Mouse (Mus musculus) liver, embryonic 14.5 days (tissue): ENCODE measurements around the gene Pcyt1a. TPM values are rescaled to one million over a fixed set of nuclear protein-coding genes. Genes with fewer than 3 reads are reported as not detected.

Experiments used
- ATAC-seq: fragments of 200-750 bp; cut with Nextera tagmentation; 2 replicates; pipeline ENCODE4 v1.8.0; 2017; ENCODE audit warnings: moderate number of reproducible peaks, mild to moderate bottlenecking, moderate library complexity; ENCODE audit not compliant: insufficient read depth
- DNase-seq, 3 experiments: peaks; one replicate each; pipeline ENCODE4 v3.0.0-alpha.2; 2012 to 2013; ENCODE audit warnings: low read depth in 3 of 3, low spot score in 3 of 3
- H3K27ac ChIP-seq: fragments of 300-500 bp; sonication (generic); 2 replicates; pipeline ENCODE4 v1.5.1; 2014; ENCODE audit warnings: moderate library complexity, mild to moderate bottlenecking, control low read depth, inconsistent platforms
- H3K27me3 ChIP-seq: fragments of 300-500 bp; sonication (generic); 2 replicates; pipeline ENCODE4 v1.6.1; 2014; ENCODE audit warnings: mild to moderate bottlenecking, low read length, moderate library complexity; ENCODE audit not compliant: control insufficient read depth, insufficient read depth
- H3K36me3 ChIP-seq: fragments of 300-500 bp; sonication (generic); replicated peaks from 2 replicates; pipeline ENCODE4 v1.6.1; 2014; ENCODE audit warnings: low read depth; ENCODE audit not compliant: control insufficient read depth, insufficient read depth
- H3K4me1 ChIP-seq, 2 experiments: fragments of 200-500 bp in 1 of 2; fragments of 300-500 bp in 1 of 2; sonication (generic) in 1 of 2; replicated peaks; 2 replicates each; pipeline ENCODE4 v1.6.1; 2012 to 2014; ENCODE audit warnings: antibody characterized with exemption in 1 of 2, inconsistent platforms in 1 of 2, low read length in 1 of 2; ENCODE audit not compliant: control insufficient read depth in 2 of 2, insufficient read depth in 2 of 2
- H3K4me2 ChIP-seq: fragments of 300-500 bp; sonication (generic); 2 replicates; pipeline ENCODE4 v1.6.1; 2014; ENCODE audit warnings: low read depth, mild to moderate bottlenecking, control low read depth, moderate library complexity
- H3K4me3 ChIP-seq, 2 experiments: fragments of 200-500 bp in 1 of 2; fragments of 300-500 bp in 1 of 2; sonication (generic) in 1 of 2; 2 replicates each; pipeline ENCODE4 v1.5.1; 2012 to 2014; ENCODE audit warnings: low read depth in 2 of 2, low read length in 2 of 2, mild to moderate bottlenecking in 2 of 2, control low read depth in 1 of 2, inconsistent platforms in 1 of 2, moderate library complexity in 1 of 2; ENCODE audit not compliant: insufficient read depth in 1 of 2
- H3K9ac ChIP-seq: fragments of 300-500 bp; sonication (generic); replicated peaks from 2 replicates; pipeline ENCODE4 v1.6.1; 2014; ENCODE audit warnings: mild to moderate bottlenecking, control low read depth, moderate library complexity
- H3K9me3 ChIP-seq: fragments of 300-500 bp; sonication (generic); 2 replicates; pipeline ENCODE4 v1.6.1; 2016; ENCODE audit warnings: low read length, mixed read lengths; ENCODE audit not compliant: control insufficient read depth
- CTCF ChIP-seq: IDR thresholded peaks from 2 replicates; pipeline ENCODE4 v1.5.1; 2016; ENCODE audit warnings: antibody characterized with exemption, low read depth, control low read depth
- EP300 ChIP-seq: IDR thresholded peaks from 2 replicates; pipeline ENCODE4 v1.6.1; 2016; ENCODE audit warnings: antibody characterized with exemption, low read depth
- WGBS: fragments of 180-500 bp; shearing (Covaris S2); extraction: QIAGEN DNeasy Blood & Tissue Kit; methylation state at CpG from one replicate; pipeline ENCODE4 v1.1.7; 2014; ENCODE audit not compliant: insufficient replicate concordance; 5-methylcytosine and 5-hydroxymethylcytosine counted together
- polyA plus RNA-seq, 2 experiments: library from polyadenylated mRNA; depleted of rRNA in 1 of 2; stranded (reverse) in 1 of 2; unstranded in 1 of 2; fragments of >200 nt; fragmentation: Nextera tagmentation in 1 of 2; extraction: Ambion mirVana in 1 of 2; gene quantifications; 2 replicates each; pipeline versions ENCODE4 v1.2.1 to v1.2.3; 2012 to 2014

Pcyt1a gene
- polyA plus RNA-seq, 2 experiments, result 16.3 to 40.3 TPM

DNA sequence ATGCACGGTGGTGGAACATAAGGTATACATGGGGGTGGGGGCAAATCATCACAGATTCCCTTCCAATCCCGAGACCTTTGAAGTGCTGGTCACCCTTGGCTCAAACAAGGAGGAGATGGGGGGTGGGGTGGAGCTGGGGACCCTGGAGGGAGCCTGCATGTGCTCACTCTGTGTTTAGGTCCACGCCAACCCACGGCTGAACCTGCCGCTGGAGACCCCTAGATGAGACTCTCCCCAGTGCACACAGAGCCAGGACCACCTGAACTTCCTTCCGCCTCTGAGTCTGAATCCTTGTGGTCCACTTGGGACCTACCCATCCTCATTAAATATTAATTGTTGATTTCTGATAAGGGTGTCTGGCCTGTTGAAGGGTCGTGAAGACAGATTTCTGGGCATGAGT lies 76.1 kb downstream of the Pcyt1a start:
- Histone ChIP-seq H3K27ac (peak overlapping the region; percentile 81), H3K4me1 (peaks cover 44 to 47% of the 10 kb centered on the region in 2 experiments), H3K27me3 (no peaks in the 10 kb centered on the region), H3K4me2 (peak overlapping the region; percentile 37), H3K36me3 (no peaks in the 10 kb centered on the region), H3K9ac (peak overlapping the region; percentile 52), H3K9me3 (no peaks in the 10 kb centered on the region), H3K4me3 (no peak overlapping the region)
- no peak for DNase-seq
- 67% methylated on average over 7 of the region's 7 CpGs for WGBS
- TF ChIP-seq EP300, result no peak
- no peak for TF ChIP-seq CTCF
- ATAC-seq, result no peak

DNA sequence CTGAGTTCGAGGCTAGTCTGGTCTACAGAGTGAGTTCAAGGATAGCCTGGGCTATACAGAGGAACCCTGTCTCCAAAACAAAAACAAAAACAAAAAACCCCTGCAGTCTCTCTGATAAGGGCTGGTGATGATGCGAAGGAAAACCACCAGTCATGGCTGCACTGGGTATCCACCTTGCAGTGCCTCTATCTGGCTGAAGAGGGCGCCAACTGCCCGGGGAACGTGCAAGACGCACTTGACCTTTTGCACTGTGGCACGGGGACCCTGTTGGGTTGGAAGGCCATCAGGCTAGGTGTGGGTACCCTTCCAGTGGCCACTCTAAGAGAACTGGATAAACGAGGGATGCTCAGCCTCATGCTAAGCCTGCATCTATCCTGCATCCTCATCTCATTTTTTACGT lies 76.7 kb downstream of the Pcyt1a start:
- H3K4me2 ChIP-seq, result peak overlapping the region; percentile 96
- TF ChIP-seq EP300 (peak; percentile 79), CTCF (peak; percentile 100)
- ATAC-seq, result peak; percentile 7
- peak overlapping the region; percentile 100 for H3K27ac ChIP-seq
- DNase-seq, result peak; percentile 87 to 91 (median 89)
- peaks cover 50 to 52% of the 10 kb centered on the region in 2 experiments for H3K4me1 ChIP-seq
- no peaks in the 10 kb centered on the region for H3K9me3 ChIP-seq
- no peaks in the 10 kb centered on the region for H3K36me3 ChIP-seq
- WGBS, result 12% methylated on average over 9 of the region's 9 CpGs
- peak overlapping the region; percentile 49 to 59 for H3K4me3 ChIP-seq
- no peaks in the 10 kb centered on the region for H3K27me3 ChIP-seq
- H3K9ac ChIP-seq, result peak overlapping the region; percentile 87

DNA sequence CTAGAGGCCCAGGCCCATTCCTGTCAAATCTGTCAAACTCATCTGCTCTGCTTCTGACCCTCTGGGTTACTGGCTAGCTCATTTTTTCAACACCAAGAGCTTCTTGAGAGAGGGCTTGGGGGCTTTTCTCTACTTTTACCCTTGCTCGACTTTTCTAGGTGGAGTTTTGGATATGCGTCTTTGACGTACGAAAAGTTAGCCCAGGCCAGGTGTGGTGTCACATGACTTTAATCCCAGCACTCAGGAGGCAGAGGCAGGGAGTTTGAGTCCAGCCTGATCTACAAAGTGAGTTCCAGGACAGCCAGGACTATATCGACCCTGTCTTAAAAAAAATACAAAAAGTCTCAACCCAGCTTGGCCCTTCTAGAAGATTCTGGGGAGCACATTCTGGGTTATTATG lies 77.3 kb downstream of the Pcyt1a start:
- peaks cover 56 to 58% of the 10 kb centered on the region in 2 experiments for H3K4me1 ChIP-seq
- H3K4me2 ChIP-seq, result peak overlapping the region; percentile 96
- peak overlapping the region; percentile 49 to 59 for H3K4me3 ChIP-seq
- H3K27ac ChIP-seq, result peak overlapping the region; percentile 100
- no peak for DNase-seq
- H3K36me3 ChIP-seq, result no peaks in the 10 kb centered on the region
- ATAC-seq, result no peak
- no peaks in the 10 kb centered on the region for H3K27me3 ChIP-seq
- 40% methylated on average over 5 of the region's 5 CpGs for WGBS
- no peaks in the 10 kb centered on the region for H3K9me3 ChIP-seq
- H3K9ac ChIP-seq, result peak overlapping the region; percentile 87
- TF ChIP-seq CTCF, result no peak
- no peak for TF ChIP-seq EP300

DNA sequence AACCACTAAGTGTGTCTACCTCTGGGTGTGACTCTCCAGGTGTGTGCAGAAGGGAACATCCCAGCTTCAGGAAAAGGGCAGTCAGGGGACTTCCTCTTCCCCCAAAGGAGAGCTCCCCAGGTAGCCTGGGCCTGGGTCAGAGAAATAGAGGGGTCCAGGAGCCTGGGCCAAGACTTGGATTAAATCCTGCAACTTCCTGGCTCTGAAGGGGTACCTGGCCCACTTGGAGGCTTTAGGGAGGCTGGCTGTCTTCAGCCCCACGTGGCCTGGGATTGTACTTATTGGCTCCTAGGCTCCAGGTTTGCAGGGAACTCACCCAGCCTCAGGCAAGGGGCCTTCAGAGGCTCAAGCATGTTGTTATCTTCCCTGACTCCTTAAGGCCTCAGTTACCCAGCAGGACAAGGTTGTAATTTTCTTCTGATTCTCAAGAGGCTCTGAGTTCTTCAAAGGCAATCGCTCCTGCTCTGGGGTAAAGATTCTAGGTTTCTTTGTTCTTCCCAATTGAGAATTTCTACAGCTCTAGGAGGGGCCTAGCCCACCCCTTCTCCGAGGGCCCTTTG lies 77.9 kb downstream of the Pcyt1a start:
- 13% methylated on average over 3 of the region's 3 CpGs for WGBS
- DNase-seq, result peak in 1 of 3 experiments; percentile 67
- H3K4me3 ChIP-seq, result peak overlapping the region; percentile 49 to 59
- H3K27me3 ChIP-seq, result no peaks in the 10 kb centered on the region
- H3K36me3 ChIP-seq, result no peaks in the 10 kb centered on the region
- TF ChIP-seq CTCF, result no peak
- peaks cover 62 to 64% of the 10 kb centered on the region in 2 experiments for H3K4me1 ChIP-seq
- peak overlapping the region; percentile 87 for H3K9ac ChIP-seq
- H3K4me2 ChIP-seq, result peak overlapping the region; percentile 96
- H3K9me3 ChIP-seq, result no peaks in the 10 kb centered on the region
- peak overlapping the region; percentile 100 for H3K27ac ChIP-seq
- ATAC-seq, result no peak

DNA sequence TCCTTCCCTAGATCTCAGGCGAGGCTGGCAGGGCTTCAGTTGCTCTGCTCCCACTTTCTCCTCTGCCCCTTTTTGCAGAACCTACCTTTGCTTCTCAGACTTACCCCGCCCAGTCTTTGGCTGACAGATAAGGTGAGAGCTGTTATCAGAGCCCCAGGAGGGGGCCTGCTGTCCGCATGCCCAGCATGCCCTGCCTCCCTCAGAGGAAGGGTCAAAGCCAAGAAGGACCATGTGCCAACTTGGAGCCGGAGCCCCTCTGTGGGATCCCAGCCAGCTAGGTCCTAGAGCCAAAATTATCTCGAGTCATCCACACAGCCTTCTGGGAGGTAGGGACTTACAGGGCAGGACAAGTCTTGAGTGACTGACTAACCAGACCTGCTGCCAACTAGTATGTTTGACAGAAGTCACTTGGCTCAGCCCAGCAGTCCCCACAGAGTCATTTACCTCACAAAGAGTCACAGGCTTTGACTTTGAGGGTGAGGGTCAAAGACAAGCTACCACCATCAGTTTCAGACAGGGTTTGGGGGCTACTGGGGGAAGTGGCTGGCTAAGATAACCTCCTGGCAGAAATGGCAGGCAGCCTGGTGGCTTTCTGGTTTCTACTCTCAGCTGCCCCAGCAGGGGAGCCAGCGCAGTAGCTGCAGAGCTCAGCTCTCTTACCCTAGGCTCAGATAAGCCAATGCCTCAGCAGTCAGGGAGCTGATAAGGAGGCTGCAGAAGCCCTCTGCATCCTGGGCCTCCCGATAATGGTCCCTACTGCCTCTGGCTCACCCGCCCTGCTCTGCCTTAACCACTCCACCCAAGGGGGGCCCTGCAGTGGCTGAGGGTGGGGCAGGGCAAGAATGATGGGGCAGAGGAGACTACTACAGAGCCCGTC lies 78.6 kb downstream of the Pcyt1a start:
- TF ChIP-seq EP300 (peak; percentile 99), CTCF (peak; percentile 87)
- ATAC-seq, result peak; percentile 89
- H3K4me3 ChIP-seq, result peak overlapping the region; percentile 49 to 59

More for the DNA sequence above, 78.6 kb downstream of the Pcyt1a start:
- Histone ChIP-seq H3K36me3 (no peaks in the 10 kb centered on the region), H3K27me3 (no peaks in the 10 kb centered on the region), H3K27ac (peak overlapping the region; percentile 100), H3K4me1 (peaks cover 68 to 69% of the 10 kb centered on the region in 2 experiments), H3K9me3 (no peaks in the 10 kb centered on the region), H3K9ac (peak overlapping the region; percentile 87), H3K4me2 (peak overlapping the region; percentile 96)
- peak; percentile 98 for DNase-seq
- WGBS, result 11% methylated on average over 9 of the region's 9 CpGs
